Mouse (Mus musculus): ENCODE measurements around the gene Dnah7c.

GRCm38 (mm10) chr1:46830066-46830843 is 404.9 kb downstream of the Dnah7c start:
- TF ChIP-seq CTCF (IDR thresholded peaks at IDR 0.05; ENCODE audit: control insufficient read depth, insufficient read depth, insufficient replicate concordance, low read depth, low read length), result no peak
- TF ChIP-seq POLR2A (IDR thresholded peaks at IDR 0.05; ENCODE audit: control insufficient read depth, low read depth, low read length), result no peak
